9 mouse cellular contexts compared by ENCODE assay signal in the genomic region with DNA sequence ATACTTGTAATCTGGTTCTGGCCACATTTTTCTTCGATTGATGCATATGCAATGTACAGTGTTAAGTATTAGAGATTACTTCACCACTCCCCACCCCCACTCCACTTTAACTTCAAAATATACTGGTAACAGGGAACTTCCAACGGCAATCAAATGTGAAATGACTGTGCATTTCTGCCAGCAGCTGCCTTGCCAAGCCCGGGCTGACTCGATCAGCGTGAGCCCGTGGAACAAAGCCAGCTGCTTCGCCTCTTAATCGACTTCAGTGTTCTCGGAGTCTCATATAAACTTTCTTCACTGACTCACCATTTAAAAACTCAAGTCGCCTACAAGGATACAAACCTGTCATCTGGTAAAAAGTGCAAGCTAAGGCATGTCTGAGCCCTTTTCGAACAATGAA.
DNase-seq lines count a peak whose midpoint lies in the region.
"Had no signal": no experiment of that assay in that cellular context is flagged by ENCODE, and none has a peak within 500 bp of the region (broad histone marks: within the 10 kb centered on the region; RNA-seq: fewer than 3 reads in every experiment).

No protein-coding gene starts in this region.

- H3K36me3 ChIP-seq in macrophage (ENCODE audit: inconsistent target) = no peaks in the 10 kb centered on the region

- H3K79me2 ChIP-seq in macrophage (ENCODE audit: inconsistent target) = no peaks in the 10 kb centered on the region

- peak overlapping the region; percentile 68 for H3K27ac ChIP-seq in macrophage
- H3K27ac ChIP-seq: kidney, postnatal 0 days had no signal

- H3K4me3 ChIP-seq in macrophage (ENCODE audit: inconsistent target) = no peak overlapping the region; the same call in 1 of the 2 replicates

- DNase-seq in spleen, postnatal 36 days (ENCODE audit: low spot score in 2 of 2) = peak; percentile 6 to 9
- no peak for DNase-seq in spleen, adult 12 weeks (ENCODE audit: low spot score)
- peak; percentile 88 for DNase-seq in cerebellum, postnatal 14 days
- DNase-seq in gastrocnemius, postnatal 25 days = peak; percentile 42
- peak; percentile 33 to 52 for DNase-seq in layer of hippocampus, postnatal 10 days (ENCODE audit: low spot score in 2 of 2)
- peak; percentile 48 for DNase-seq in skeletal muscle tissue, adult 2 months (ENCODE audit: low read depth, low spot score)
- no peak for DNase-seq in T-cell, adult 2 months (ENCODE audit: low spot score)

- under 1% methylated on average over 11 of the region's 11 CpGs for WGBS in macrophage (ENCODE audit: missing documents)

Comparison
In these comparisons a context has a peak if more than half of its experiments do, and no peak if none do; other contexts are left out.
1. DNase-seq: peak in spleen, postnatal 36 days (2 of 2), cerebellum, postnatal 14 days (2 of 2), gastrocnemius, postnatal 25 days (single experiment), layer of hippocampus, postnatal 10 days (2 of 2) and skeletal muscle tissue, adult 2 months (single experiment); none in spleen, adult 12 weeks (single experiment) and T-cell, adult 2 months (single experiment).